Mouse (Mus musculus) stomach, postnatal 0 days (tissue): ENCODE data around the gene Rictor. TPM values are rescaled to one million over a fixed set of nuclear protein-coding genes. Genes with fewer than 3 reads are reported as not detected.

Experiments
- ATAC-seq: fragments of 200-750 bp; cut with Nextera tagmentation; 2 replicates; pipeline ENCODE4 v1.8.0; 2017; ENCODE audit not compliant: low FRiP score, low TSS enrichment
- DNase-seq: peaks from one replicate; pipeline ENCODE4 v3.0.0-alpha.2; 2016; ENCODE audit warnings: low spot score
- H3K27ac ChIP-seq: fragments of 300-500 bp; sonication (generic); replicated peaks from 2 replicates; pipeline ENCODE4 v1.5.1; 2014; ENCODE audit warnings: mild to moderate bottlenecking, control low read depth
- H3K27me3 ChIP-seq: fragments of 300-500 bp; sonication (generic); 2 replicates; pipeline ENCODE4 v1.6.1; 2014; ENCODE audit warnings: low read length; ENCODE audit not compliant: control insufficient read depth, insufficient read depth
- H3K36me3 ChIP-seq: fragments of 300-500 bp; sonication (generic); 2 replicates; pipeline ENCODE4 v1.6.1; 2014; ENCODE audit warnings: low read length, mixed read lengths; ENCODE audit not compliant: control insufficient read depth, insufficient read depth
- H3K4me1 ChIP-seq: fragments of 300-500 bp; sonication (generic); replicated peaks from 2 replicates; pipeline ENCODE4 v1.6.1; 2014; ENCODE audit warnings: antibody characterized with exemption; ENCODE audit not compliant: control insufficient read depth, insufficient read depth
- H3K4me2 ChIP-seq: fragments of 300-500 bp; sonication (generic); replicated peaks from 2 replicates; pipeline ENCODE4 v1.6.1; 2014; ENCODE audit warnings: low read depth, mild to moderate bottlenecking, control low read depth, moderate library complexity
- H3K4me3 ChIP-seq: fragments of 300-500 bp; sonication (generic); 2 replicates; pipeline ENCODE4 v1.5.1; 2014; ENCODE audit warnings: low read depth, low read length, control low read depth
- H3K9ac ChIP-seq: fragments of 300-500 bp; sonication (generic); 2 replicates; pipeline ENCODE4 v1.6.1; 2014; ENCODE audit warnings: mild to moderate bottlenecking, low read length, control low read depth, mixed read lengths
- H3K9me3 ChIP-seq: fragments of 300-500 bp; sonication (generic); 2 replicates; pipeline ENCODE4 v1.6.1; 2016; ENCODE audit warnings: low read length; ENCODE audit not compliant: control insufficient read depth
- CTCF ChIP-seq: IDR thresholded peaks from 2 replicates; pipeline ENCODE4 v1.5.1; 2016; ENCODE audit warnings: antibody characterized with exemption, low read depth, mild to moderate bottlenecking, moderate library complexity
- EP300 ChIP-seq: optimal IDR thresholded peaks from 2 replicates; pipeline ENCODE3; 2016; ENCODE audit warnings: antibody characterized with exemption
- WGBS: fragments of 180-500 bp; shearing (Covaris S2); extraction: QIAGEN DNeasy Blood & Tissue Kit; methylation state at CpG from one replicate; pipeline ENCODE4 v1.1.7; 2014; 5-methylcytosine and 5-hydroxymethylcytosine counted together
- polyA plus RNA-seq: library from polyadenylated mRNA; unstranded; fragments of >200 nt; fragmentation: Nextera tagmentation; extraction: Ambion mirVana; gene quantifications from 2 replicates; pipeline ENCODE4 v1.2.1, GENCODE M21; 2015

Rictor gene
- polyA plus RNA-seq, 1 experiment from 2014 or later: 18.1 TPM

DNA sequence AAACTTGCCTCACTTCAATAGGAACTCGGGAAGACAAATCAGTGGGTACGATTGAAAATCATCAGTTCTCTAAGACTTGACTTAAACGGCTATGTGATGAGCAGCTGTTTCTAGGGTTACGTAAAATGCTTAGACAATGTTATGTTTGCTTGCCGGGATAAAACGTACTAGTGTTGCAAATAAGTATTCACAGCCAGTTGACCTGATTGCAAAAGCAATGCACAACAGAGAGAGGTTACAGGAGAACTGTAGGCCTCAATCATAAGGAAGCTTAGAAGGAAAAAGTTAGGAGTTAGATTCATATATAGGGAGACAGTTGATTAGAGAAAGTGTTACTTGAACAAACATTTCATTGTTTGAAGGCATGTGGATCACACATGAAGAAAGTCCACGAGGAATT lies 2.2 kb downstream of the Rictor start:
- H3K4me1 ChIP-seq: peaks cover 3% of the 10 kb centered on the region; the same call in 1 of the 2 replicates
- no peaks in the 10 kb centered on the region for H3K36me3 ChIP-seq
- 57% methylated on average over 7 of the region's 7 CpGs for WGBS
- H3K4me2 ChIP-seq: no peak overlapping the region
- no peaks in the 10 kb centered on the region for H3K9me3 ChIP-seq
- no peak overlapping the region for H3K9ac ChIP-seq
- H3K4me3 ChIP-seq: no peak overlapping the region
- TF ChIP-seq CTCF (no peak), EP300 (no peak)
- H3K27ac ChIP-seq: no peak overlapping the region
- DNase-seq (no peak), ATAC-seq (no peak)
- H3K27me3 ChIP-seq: no peaks in the 10 kb centered on the region

DNA sequence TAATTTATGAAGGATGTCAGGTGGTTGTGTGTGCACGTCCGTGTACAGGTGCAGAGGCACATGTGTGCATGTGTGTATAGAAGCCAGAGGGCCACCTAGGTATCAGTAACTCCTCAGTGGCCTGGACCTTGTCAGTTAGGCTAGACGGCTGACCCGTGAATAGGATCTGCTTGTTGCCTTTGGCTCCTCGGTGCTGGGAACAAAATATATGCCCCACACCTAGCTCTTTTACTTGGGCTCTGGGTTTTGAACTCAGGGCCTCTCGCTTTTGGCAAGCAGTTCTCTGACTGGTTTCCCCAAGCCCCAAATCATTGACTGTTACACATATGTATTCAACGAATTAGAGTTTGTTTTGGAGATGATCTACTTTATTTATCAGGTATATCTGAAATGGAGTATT lies 3.0 kb downstream of the Rictor start:
- no peak overlapping the region for H3K4me3 ChIP-seq
- no peak for TF ChIP-seq EP300
- no peak for TF ChIP-seq CTCF
- ATAC-seq (no peak), DNase-seq (no peak)
- no peaks in the 10 kb centered on the region for H3K36me3 ChIP-seq
- no peaks in the 10 kb centered on the region for H3K9me3 ChIP-seq
- no peak overlapping the region for H3K27ac ChIP-seq
- no peak overlapping the region for H3K4me2 ChIP-seq
- 76% methylated on average over 7 of the region's 7 CpGs for WGBS
- no peak overlapping the region for H3K9ac ChIP-seq
- peaks cover 3% of the 10 kb centered on the region; the same call in 1 of the 2 replicates for H3K4me1 ChIP-seq
- no peaks in the 10 kb centered on the region for H3K27me3 ChIP-seq

DNA sequence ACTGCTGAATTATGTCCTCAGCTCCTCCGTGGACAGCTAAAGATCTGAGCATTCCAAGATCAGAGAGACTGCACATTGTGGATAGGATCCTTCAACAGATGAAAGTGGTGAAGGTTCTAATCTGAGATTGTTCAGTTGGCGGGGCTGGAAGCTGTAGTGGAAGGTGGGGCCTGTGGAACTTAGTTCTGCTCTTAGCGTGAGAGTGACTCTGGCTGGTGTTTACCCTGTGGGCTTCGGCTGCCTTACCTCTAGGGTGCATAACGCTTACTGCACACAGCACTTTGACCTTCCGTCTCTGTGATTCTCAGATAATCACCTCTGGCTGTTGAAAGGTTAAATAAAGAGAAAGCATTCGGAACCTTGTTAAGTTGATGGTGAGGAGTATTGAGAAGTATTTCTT lies 6.6 kb downstream of the Rictor start:
- no peak for TF ChIP-seq CTCF
- TF ChIP-seq EP300: no peak
- Histone ChIP-seq H3K9ac (no peak overlapping the region), H3K4me2 (0 out of 2 replicates have a peak overlapping the region, but pooled peaks have one; percentile 8), H3K9me3 (no peaks in the 10 kb centered on the region), H3K27ac (no peak overlapping the region), H3K4me3 (no peak overlapping the region), H3K4me1 (peaks cover 3% of the 10 kb centered on the region; the same call in 1 of the 2 replicates), H3K36me3 (no peaks in the 10 kb centered on the region; the same call in 1 of the 2 replicates), H3K27me3 (no peaks in the 10 kb centered on the region)
- peak; percentile 40 for DNase-seq
- ATAC-seq: peak; percentile 89
- 41% methylated on average over 7 of the region's 7 CpGs for WGBS

DNA sequence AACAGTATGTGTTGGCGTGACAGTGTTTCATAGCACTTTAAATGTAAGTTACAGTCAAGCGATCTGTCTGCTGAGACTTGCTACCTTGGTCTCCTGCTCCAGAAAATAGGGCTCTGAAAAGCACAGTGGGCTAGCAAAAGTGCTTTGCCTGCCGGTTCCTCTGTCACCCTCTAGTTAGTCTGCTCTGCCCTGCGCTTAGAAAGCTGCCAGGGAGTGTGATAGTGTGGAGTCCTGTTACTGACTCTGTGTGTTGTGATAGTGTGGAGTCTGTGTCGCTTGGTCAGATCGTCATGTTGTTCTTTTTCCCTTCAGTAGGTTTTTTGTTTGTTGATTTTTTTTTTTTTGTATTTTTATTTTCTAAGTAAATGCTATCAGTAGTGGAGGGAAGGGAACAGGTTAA lies 7.1 kb downstream of the Rictor start:
- Histone ChIP-seq H3K36me3 (no peaks in the 10 kb centered on the region; the same call in 1 of the 2 replicates), H3K4me3 (no peak overlapping the region), H3K27ac (0 out of 2 replicates have a peak overlapping the region, but pooled peaks have one; percentile 45), H3K9me3 (no peaks in the 10 kb centered on the region), H3K4me2 (0 out of 2 replicates have a peak overlapping the region, but pooled peaks have one; percentile 8), H3K27me3 (no peaks in the 10 kb centered on the region), H3K4me1 (peaks cover 3% of the 10 kb centered on the region; the same call in 1 of the 2 replicates), H3K9ac (no peak overlapping the region)
- WGBS: 63% methylated on average over 6 of the region's 6 CpGs
- no peak for TF ChIP-seq CTCF
- DNase-seq (no peak), ATAC-seq (no peak)

DNA sequence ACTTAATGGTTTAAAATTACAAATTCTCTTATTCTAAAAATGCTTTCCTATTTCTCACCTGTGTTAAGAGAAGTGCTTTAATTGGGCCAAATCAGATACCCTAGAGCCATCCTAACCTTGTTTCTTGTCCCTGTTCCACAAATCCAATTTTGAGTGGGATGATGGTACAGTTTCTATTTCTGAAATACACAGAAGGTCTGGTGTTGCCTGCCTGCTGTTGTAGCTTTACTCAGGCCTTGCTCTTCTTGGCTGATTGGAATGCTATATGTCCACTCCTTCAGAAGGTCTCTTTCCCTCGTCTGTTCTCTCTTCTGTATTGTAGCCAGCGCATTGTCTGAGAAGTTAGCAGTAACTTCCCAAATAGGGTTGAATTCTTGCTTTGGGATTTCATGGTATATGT lies 13.2 kb downstream of the Rictor start:
- no peak for TF ChIP-seq CTCF
- no peak for TF ChIP-seq EP300
- Histone ChIP-seq H3K36me3 (no peaks in the 10 kb centered on the region; the same call in 1 of the 2 replicates), H3K4me3 (no peak overlapping the region), H3K27me3 (no peaks in the 10 kb centered on the region), H3K9ac (no peak overlapping the region), H3K27ac (no peak overlapping the region), H3K4me1 (no peaks in the 10 kb centered on the region; the same call in 1 of the 2 replicates), H3K9me3 (no peaks in the 10 kb centered on the region), H3K4me2 (no peak overlapping the region)
- ATAC-seq (no peak), DNase-seq (no peak)
- 71% methylated on average over 2 of the region's 2 CpGs for WGBS

DNA sequence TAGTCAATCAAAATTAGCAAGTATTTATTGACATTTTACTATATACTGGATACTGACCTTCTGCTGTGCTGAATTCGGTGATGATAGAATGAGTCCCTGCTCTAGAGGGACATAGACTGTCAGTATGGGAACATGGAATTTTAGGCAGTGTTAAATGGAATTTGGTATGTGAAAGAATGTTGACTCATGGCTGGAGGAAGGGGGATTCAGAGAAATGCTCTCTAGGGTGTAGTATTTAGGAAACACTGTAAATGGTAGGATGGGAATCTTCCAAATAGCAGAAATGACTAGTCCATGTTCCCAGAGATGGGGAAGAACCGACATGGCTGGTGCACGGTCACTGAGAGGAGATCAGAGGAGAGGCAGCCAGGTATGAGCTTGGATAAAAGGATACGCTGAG lies 13.6 kb downstream of the Rictor start:
- H3K4me1 ChIP-seq: no peaks in the 10 kb centered on the region; the same call in 1 of the 2 replicates
- no peak overlapping the region for H3K27ac ChIP-seq
- 85% methylated on average over 4 of the region's 4 CpGs for WGBS
- no peak for TF ChIP-seq CTCF
- no peak for TF ChIP-seq EP300
- no peak overlapping the region for H3K4me2 ChIP-seq
- no peak overlapping the region for H3K4me3 ChIP-seq
- DNase-seq: no peak
- no peaks in the 10 kb centered on the region for H3K27me3 ChIP-seq
- no peaks in the 10 kb centered on the region; the same call in 1 of the 2 replicates for H3K36me3 ChIP-seq
- no peak overlapping the region for H3K9ac ChIP-seq
- H3K9me3 ChIP-seq: no peaks in the 10 kb centered on the region
- ATAC-seq: no peak
